Mouse (Mus musculus) brain, embryonic 14.5 days (tissue): Measurements from ENCODE around the gene Gpr62.

Experiments used
- CTCF ChIP-seq: fragments of 200-500 bp; IDR thresholded peaks from 2 replicates; pipeline ENCODE4 v1.5.1; 2012; ENCODE audit warnings: inconsistent platforms, mild to moderate bottlenecking, moderate library complexity, borderline replicate concordance; ENCODE audit not compliant: insufficient read depth, insufficient read length; ENCODE audit errors: extremely low read depth
- POLR2A ChIP-seq: fragments of 200-500 bp; IDR thresholded peaks from 2 replicates; pipeline ENCODE4 v1.6.1; 2012; ENCODE audit warnings: mild to moderate bottlenecking, inconsistent platforms, borderline replicate concordance; ENCODE audit not compliant: poor library complexity, insufficient read depth, insufficient read length, severe bottlenecking; ENCODE audit errors: extremely low read depth

GRCm38 (mm10) chr9:106483136-106483535 lies 17.4 kb upstream of the Gpr62 start:
- TF ChIP-seq CTCF (no peak), POLR2A (no peak)
